Mouse (Mus musculus): ENCODE data around the gene Cyp11a1. TPM values are rescaled to one million over a fixed set of nuclear protein-coding genes. Genes with fewer than 3 reads are reported as not detected.

The Cyp11a1 gene
- total and polyA plus RNA-seq, 2 experiments from 2014 or later = 0.22 to 1.3 TPM

- Histone ChIP-seq H3K9me3 (ENCODE audit: low read length) (no peaks in the 10 kb centered on the region), H3K27me3 (ENCODE audit: insufficient read depth, low read length) (no peaks in the 10 kb centered on the region), H3K27ac (ENCODE audit: low read depth, low read length) (no peak overlapping the region), H3K4me2 (ENCODE audit: low read depth, low read length, poor library complexity, severe bottlenecking) (no peak overlapping the region), H3K36me3 (ENCODE audit: insufficient read depth, low read length) (no peaks in the 10 kb centered on the region), H3K9ac (replicated peaks; ENCODE audit: low read length, poor library complexity, severe bottlenecking) (no peak overlapping the region), H3K4me1 (ENCODE audit: insufficient read depth, low read length) (no peaks in the 10 kb centered on the region), H3K4me3 (ENCODE audit: low read depth, low read length) (no peak overlapping the region)
- DNase-seq (ENCODE audit: low spot score) (no peak), ATAC-seq (ENCODE audit: low FRiP score) (no peak)
- 75% methylated on average over 3 of the region's 3 CpGs for WGBS
- no peak for TF ChIP-seq CTCF (IDR thresholded peaks at IDR 0.05)
Measured at GRCm38 (mm10) chr9:57978858-57979257, 27.4 kb upstream of the Cyp11a1 start.

- ATAC-seq (ENCODE audit: low FRiP score) (no peak), DNase-seq (ENCODE audit: low spot score) (no peak)
- no peaks in the 10 kb centered on the region for H3K9me3 ChIP-seq (ENCODE audit: low read length)
- H3K4me3 ChIP-seq (ENCODE audit: low read depth, low read length) = no peak overlapping the region
- no peak for TF ChIP-seq CTCF (IDR thresholded peaks at IDR 0.05)
- H3K9ac ChIP-seq (replicated peaks; ENCODE audit: low read length, poor library complexity, severe bottlenecking) = no peak overlapping the region
- no peaks in the 10 kb centered on the region for H3K4me1 ChIP-seq (ENCODE audit: insufficient read depth, low read length)
- 84% methylated on average over 10 of the region's 10 CpGs for WGBS
- no peak overlapping the region for H3K4me2 ChIP-seq (ENCODE audit: low read depth, low read length, poor library complexity, severe bottlenecking)
- H3K27me3 ChIP-seq (ENCODE audit: insufficient read depth, low read length) = no peaks in the 10 kb centered on the region
- no peaks in the 10 kb centered on the region for H3K36me3 ChIP-seq (ENCODE audit: insufficient read depth, low read length)
- H3K27ac ChIP-seq (ENCODE audit: low read depth, low read length) = no peak overlapping the region
Measured at GRCm38 (mm10) chr9:57980570-57980969, 25.6 kb upstream of the Cyp11a1 start.

- 88% methylated on average over 8 of the region's 8 CpGs for WGBS
- TF ChIP-seq CTCF (IDR thresholded peaks at IDR 0.05) = no peak
- H3K27ac ChIP-seq (ENCODE audit: low read depth, low read length) = no peak overlapping the region
- no peaks in the 10 kb centered on the region for H3K9me3 ChIP-seq (ENCODE audit: low read length)
- no peak overlapping the region for H3K4me2 ChIP-seq (ENCODE audit: low read depth, low read length, poor library complexity, severe bottlenecking)
- no peak overlapping the region for H3K9ac ChIP-seq (replicated peaks; ENCODE audit: low read length, poor library complexity, severe bottlenecking)
- ATAC-seq (ENCODE audit: low FRiP score) (no peak), DNase-seq (ENCODE audit: low spot score) (no peak)
- H3K4me1 ChIP-seq (ENCODE audit: insufficient read depth, low read length) = no peaks in the 10 kb centered on the region
- no peaks in the 10 kb centered on the region for H3K27me3 ChIP-seq (ENCODE audit: insufficient read depth, low read length)
- no peaks in the 10 kb centered on the region for H3K36me3 ChIP-seq (ENCODE audit: insufficient read depth, low read length)
- H3K4me3 ChIP-seq (ENCODE audit: low read depth, low read length) = no peak overlapping the region
Measured at GRCm38 (mm10) chr9:57985304-57985703, 20.9 kb upstream of the Cyp11a1 start.

GRCm38 (mm10) chr9:57986293-57986692 is 19.9 kb upstream of the Cyp11a1 start:
- no peak for TF ChIP-seq CTCF (IDR thresholded peaks at IDR 0.05)
- Histone ChIP-seq H3K4me2 (ENCODE audit: low read depth, low read length, poor library complexity, severe bottlenecking) (no peak overlapping the region), H3K4me3 (ENCODE audit: low read depth, low read length) (no peak overlapping the region), H3K9me3 (ENCODE audit: low read length) (no peaks in the 10 kb centered on the region), H3K4me1 (ENCODE audit: insufficient read depth, low read length) (no peaks in the 10 kb centered on the region), H3K9ac (replicated peaks; ENCODE audit: low read length, poor library complexity, severe bottlenecking) (no peak overlapping the region), H3K27me3 (ENCODE audit: insufficient read depth, low read length) (no peaks in the 10 kb centered on the region), H3K27ac (ENCODE audit: low read depth, low read length) (no peak overlapping the region), H3K36me3 (ENCODE audit: insufficient read depth, low read length) (no peaks in the 10 kb centered on the region)
- DNase-seq (ENCODE audit: low spot score) (no peak), ATAC-seq (ENCODE audit: low FRiP score) (no peak)
- 85% methylated on average over 7 of the region's 7 CpGs for WGBS

GRCm38 (mm10) chr9:57988098-57988497 is 18.1 kb upstream of the Cyp11a1 start:
- ATAC-seq (ENCODE audit: low FRiP score) = no peak
- H3K4me2 ChIP-seq (ENCODE audit: low read depth, low read length, poor library complexity, severe bottlenecking) = no peak overlapping the region
- no peak overlapping the region for H3K9ac ChIP-seq (replicated peaks; ENCODE audit: low read length, poor library complexity, severe bottlenecking)
- no peaks in the 10 kb centered on the region for H3K27me3 ChIP-seq (ENCODE audit: insufficient read depth, low read length)
- H3K27ac ChIP-seq (ENCODE audit: low read depth, low read length) = no peak overlapping the region
- DNase-seq (ENCODE audit: low spot score) = no peak
- H3K36me3 ChIP-seq (ENCODE audit: insufficient read depth, low read length) = no peaks in the 10 kb centered on the region
- no peaks in the 10 kb centered on the region for H3K9me3 ChIP-seq (ENCODE audit: low read length)
- TF ChIP-seq CTCF (IDR thresholded peaks at IDR 0.05) = no peak
- WGBS = 79% methylated on average over 2 of the region's 2 CpGs
- no peak overlapping the region for H3K4me3 ChIP-seq (ENCODE audit: low read depth, low read length)
- no peaks in the 10 kb centered on the region for H3K4me1 ChIP-seq (ENCODE audit: insufficient read depth, low read length)

- H3K4me2 ChIP-seq (ENCODE audit: low read depth, low read length, poor library complexity, severe bottlenecking) = no peak overlapping the region
- DNase-seq (ENCODE audit: low spot score) (no peak), ATAC-seq (ENCODE audit: low FRiP score) (no peak)
- no peak overlapping the region for H3K9ac ChIP-seq (replicated peaks; ENCODE audit: low read length, poor library complexity, severe bottlenecking)
- H3K4me3 ChIP-seq (ENCODE audit: low read depth, low read length) = no peak overlapping the region
- no peaks in the 10 kb centered on the region for H3K36me3 ChIP-seq (ENCODE audit: insufficient read depth, low read length)
- no peak for TF ChIP-seq CTCF (IDR thresholded peaks at IDR 0.05)
- H3K27ac ChIP-seq (ENCODE audit: low read depth, low read length) = no peak overlapping the region
- no peaks in the 10 kb centered on the region for H3K27me3 ChIP-seq (ENCODE audit: insufficient read depth, low read length)
- no peaks in the 10 kb centered on the region for H3K9me3 ChIP-seq (ENCODE audit: low read length)
- 91% methylated on average over 6 of the region's 6 CpGs for WGBS
- H3K4me1 ChIP-seq (ENCODE audit: insufficient read depth, low read length) = no peaks in the 10 kb centered on the region
Measured at GRCm38 (mm10) chr9:57989309-57989708, 16.9 kb upstream of the Cyp11a1 start.

All from midbrain, postnatal 0 days (tissue).